10 mouse cellular contexts compared by ENCODE assay signal in the genomic region with DNA sequence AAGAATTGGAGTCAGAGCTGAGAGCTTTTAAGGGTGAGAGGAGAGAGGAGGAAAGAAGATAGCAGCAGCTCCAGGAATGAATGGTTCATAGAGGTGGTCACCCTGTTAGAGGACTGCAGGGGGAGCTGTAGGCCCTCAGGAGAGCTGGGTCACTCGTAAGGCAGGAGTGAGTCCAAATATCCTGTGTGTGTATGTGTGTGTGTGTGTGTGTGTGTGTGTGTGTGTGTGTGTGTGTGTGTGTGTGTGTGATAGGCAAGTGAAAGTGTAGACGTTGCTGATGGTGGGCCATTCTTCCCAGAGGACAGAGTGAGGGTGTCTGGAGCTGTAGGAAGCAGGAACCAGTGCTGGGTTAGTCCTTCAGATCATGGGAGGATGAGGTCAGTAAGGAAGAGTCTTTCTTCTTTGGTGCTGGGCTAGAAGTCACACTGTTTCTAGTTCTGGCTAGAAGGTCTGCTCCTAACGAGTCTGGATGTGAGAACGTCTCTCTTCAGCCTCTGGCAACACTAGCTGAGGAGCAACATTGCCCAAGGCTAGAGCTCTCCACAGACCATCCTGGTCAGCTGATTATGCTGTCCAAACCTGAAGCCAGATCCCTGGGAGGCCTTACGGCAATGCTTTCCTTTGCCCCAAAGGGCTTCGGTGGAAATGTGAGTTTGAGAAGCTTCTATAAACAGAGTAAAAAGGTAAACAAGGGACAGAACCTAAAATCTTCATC.
DNase-seq lines count a peak whose midpoint lies in the region; ATAC-seq lines count a peak whose summit lies in the region.
"Had no signal": no experiment of that assay in that cellular context is flagged by ENCODE, and none has a peak within 500 bp of the region (broad histone marks: within the 10 kb centered on the region; RNA-seq: fewer than 3 reads in every experiment).

No protein-coding gene starts in this region.

- WGBS in heart, embryonic 10.5 days: 43% methylated on average over 6 of the region's 6 CpGs
- whole genome bisulfite sequencing in forebrain, embryonic 14.5 days: 46% methylated on average over 6 of the region's 6 CpGs

- no peaks in the 10 kb centered on the region for H3K4me1 ChIP-seq in heart, embryonic 10.5 days
- no peaks in the 10 kb centered on the region for H3K4me1 ChIP-seq in forebrain, embryonic 14.5 days (ENCODE audit: control insufficient read depth, insufficient read depth, low read length)
- H3K4me1 ChIP-seq: limb, embryonic 13.5 days had no signal

- no peak overlapping the region for H3K27ac ChIP-seq in heart, embryonic 10.5 days
- H3K27ac ChIP-seq in forebrain, embryonic 14.5 days (ENCODE audit: low read depth, low read length): no peak overlapping the region
- H3K27ac ChIP-seq: embryonic facial prominence, embryonic 12.5 days; limb, embryonic 13.5 days had no signal

- ATAC-seq in forebrain, embryonic 14.5 days: peak; percentile 30; the same call in 1 of the 2 replicates

- H3K4me3 ChIP-seq in heart, embryonic 10.5 days: no peak overlapping the region
- no peak overlapping the region for H3K4me3 ChIP-seq in forebrain, embryonic 14.5 days (ENCODE audit: low read depth, low read length)
- H3K4me3 ChIP-seq: embryonic facial prominence, embryonic 12.5 days; limb, embryonic 13.5 days had no signal

- no peaks in the 10 kb centered on the region for H3K36me3 ChIP-seq in heart, embryonic 10.5 days
- no peaks in the 10 kb centered on the region for H3K36me3 ChIP-seq in forebrain, embryonic 14.5 days (ENCODE audit: control insufficient read depth, insufficient read depth, low read length)
- no peaks in the 10 kb centered on the region for H3K36me3 ChIP-seq in splenic B cell, adult 2 months (ENCODE audit: control insufficient read depth, insufficient read depth, low read length, poor library complexity, severe bottlenecking)
- H3K36me3 ChIP-seq: embryonic facial prominence, embryonic 12.5 days; limb, embryonic 13.5 days had no signal

- H3K9me3 ChIP-seq in heart, embryonic 10.5 days: no peaks in the 10 kb centered on the region
- no peaks in the 10 kb centered on the region for H3K9me3 ChIP-seq in forebrain, embryonic 14.5 days (replicated peaks; ENCODE audit: control insufficient read depth, low read length)
- H3K9me3 ChIP-seq: embryonic facial prominence, embryonic 12.5 days; limb, embryonic 13.5 days had no signal

- DNase-seq in heart, adult 8-10 months (ENCODE audit: low spot score): peak; percentile 20
- no peak for DNase-seq in heart, embryonic 10.5 days (ENCODE audit: low spot score)
- peak; percentile 64 for DNase-seq in CD4-positive, CD25-positive, alpha-beta regulatory T cell, adult 2 months (ENCODE audit: low read depth, low spot score)
- DNase-seq in c-Kit-positive CD71-positive TER-119-negative erythroid progenitor cells, embryonic 14.5 days (ENCODE audit: low read depth): peak; percentile 17
- DNase-seq in forebrain, embryonic 14.5 days (ENCODE audit: low spot score): peak; percentile 33
- DNase-seq in liver: peak; percentile 13
- peak; percentile 57 for DNase-seq in splenic B cell, adult 2 months (ENCODE audit: low read depth, low spot score)
- DNase-seq in right cerebral cortex, adult 18-20 months: no peak

- no peak overlapping the region for H3K4me2 ChIP-seq in forebrain, embryonic 14.5 days (ENCODE audit: low read length)
- H3K4me2 ChIP-seq: embryonic facial prominence, embryonic 12.5 days; limb, embryonic 13.5 days had no signal

- no peaks in the 10 kb centered on the region for H3K27me3 ChIP-seq in heart, embryonic 10.5 days (ENCODE audit: insufficient read depth, poor library complexity, severe bottlenecking)
- H3K27me3 ChIP-seq in forebrain, embryonic 14.5 days (replicated peaks; ENCODE audit: control insufficient read depth, insufficient read depth, low read length): no peaks in the 10 kb centered on the region
- no peaks in the 10 kb centered on the region for H3K27me3 ChIP-seq in splenic B cell, adult 2 months (ENCODE audit: control insufficient read depth, insufficient read depth, low read length, poor library complexity, severe bottlenecking)
- H3K27me3 ChIP-seq: embryonic facial prominence, embryonic 12.5 days; limb, embryonic 13.5 days had no signal

- H3K9ac ChIP-seq in forebrain, embryonic 14.5 days (ENCODE audit: low read length): no peak overlapping the region
- H3K9ac ChIP-seq: embryonic facial prominence, embryonic 12.5 days; limb, embryonic 13.5 days had no signal

Comparison
In these comparisons a context has a peak if more than half of its experiments do, and no peak if none do; other contexts are left out.
1. DNase-seq: peak in heart, adult 8-10 months (single experiment), CD4-positive, CD25-positive, alpha-beta regulatory T cell, adult 2 months (single experiment), c-Kit-positive CD71-positive TER-119-negative erythroid progenitor cells, embryonic 14.5 days (single experiment), forebrain, embryonic 14.5 days (single experiment), liver (single experiment) and splenic B cell, adult 2 months (single experiment); none in heart, embryonic 10.5 days (single experiment) and right cerebral cortex, adult 18-20 months (single experiment).